Mouse (Mus musculus) kidney, adult 9 months (tissue): ENCODE measurements around the gene Cacna1f.
A peak's percentile ranks its signal among the peaks of the same experiment; 100 is the strongest.

Experiments used
- DNase-seq: peaks from one replicate; pipeline ENCODE4 v3.0.0; 2022

Cacna1f gene

DNA sequence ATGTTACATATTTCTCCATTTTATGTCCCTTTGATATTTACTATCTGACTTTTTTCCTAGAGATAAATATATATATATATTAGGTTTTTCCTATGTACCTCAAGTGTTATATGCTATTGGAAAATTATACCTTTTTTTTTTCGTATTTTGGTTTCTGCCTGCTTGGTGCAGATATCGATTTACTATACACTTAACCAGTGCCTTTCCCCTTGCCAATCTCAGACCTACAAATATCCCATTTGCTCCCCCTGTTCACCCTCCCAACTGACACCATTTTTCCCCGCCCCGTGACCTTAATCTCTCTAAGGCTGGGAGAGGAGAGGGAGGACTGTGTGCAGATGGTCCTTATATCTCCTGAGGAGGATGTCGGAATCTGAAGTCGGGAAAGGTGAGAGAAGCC lies at the start of gene Cacna1f:
Gene Cacna1f, plus strand, starts transcription at position 301 of the 400 bp plus-strand sequence.
- no peak for DNase-seq

DNA sequence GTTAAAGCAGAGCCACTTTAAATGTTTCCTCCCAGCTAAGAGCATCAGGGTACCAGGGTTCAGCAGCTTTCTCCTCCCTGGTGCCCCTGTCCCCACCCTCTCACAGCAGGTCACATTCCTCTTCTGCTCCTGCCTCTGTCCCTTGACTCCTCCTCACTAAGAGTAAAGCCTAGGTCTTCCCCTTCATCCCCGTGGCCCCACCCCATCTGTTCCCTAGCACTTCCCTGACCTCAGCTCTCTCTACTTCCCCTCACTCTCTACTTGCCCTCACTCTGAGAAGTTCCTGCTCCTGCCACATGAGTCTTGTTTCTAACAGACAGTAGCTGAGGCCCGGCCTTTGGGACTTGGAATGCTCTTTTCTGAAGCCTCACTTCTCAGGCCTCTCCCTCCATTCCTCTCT lies 43.8 kb upstream of the Cacna1f start:
- DNase-seq, result no peak

DNA sequence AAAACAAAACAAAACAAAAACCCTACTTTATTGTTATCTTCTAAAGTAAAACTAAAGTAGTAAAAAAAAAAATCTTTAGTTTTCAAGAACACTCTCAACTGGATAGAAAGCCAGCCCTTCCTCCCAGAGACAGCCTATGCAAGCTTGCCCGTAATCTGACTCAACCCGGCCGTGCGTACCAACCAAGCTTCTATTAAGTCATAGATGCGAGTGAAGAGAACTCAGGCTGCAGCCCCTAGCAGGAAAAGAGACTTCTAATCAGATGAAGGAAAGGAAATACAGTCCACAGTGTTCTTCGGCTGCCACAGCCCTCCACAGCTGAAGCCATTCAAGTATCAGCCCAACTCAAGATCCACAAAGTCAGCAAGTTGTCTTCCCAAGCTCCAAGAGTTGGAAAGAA lies 40.5 kb upstream of the Cacna1f start:
- no peak for DNase-seq

GRCm38 (mm10) chrX:7567491-7567890 lies 39.4 kb upstream of the Cacna1f start:
- no peak for DNase-seq

GRCm38 (mm10) chrX:7570481-7571175 lies 36.3 kb upstream of the Cacna1f start:
- no peak for DNase-seq

- no peak for DNase-seq
These were observed 35.2 kb upstream of the Cacna1f start for GRCm38 (mm10) chrX:7571565-7572136.

- no peak for DNase-seq
These were observed 34.4 kb upstream of the Cacna1f start for GRCm38 (mm10) chrX:7572466-7572865.

GRCm38 (mm10) chrX:7573176-7574086 lies 33.5 kb upstream of the Cacna1f start, which contains the start of gene Foxp3:
Gene Foxp3 (plus strand): TSS chrX:7573644.
- DNase-seq, result peak; percentile 14

GRCm38 (mm10) chrX:7574087-7574884 lies 32.6 kb upstream of the Cacna1f start, which contains the start of gene Ppp1r3f:
Gene Ppp1r3f (minus strand): TSS chrX:7574283.
- DNase-seq, result peak; percentile 96

DNA sequence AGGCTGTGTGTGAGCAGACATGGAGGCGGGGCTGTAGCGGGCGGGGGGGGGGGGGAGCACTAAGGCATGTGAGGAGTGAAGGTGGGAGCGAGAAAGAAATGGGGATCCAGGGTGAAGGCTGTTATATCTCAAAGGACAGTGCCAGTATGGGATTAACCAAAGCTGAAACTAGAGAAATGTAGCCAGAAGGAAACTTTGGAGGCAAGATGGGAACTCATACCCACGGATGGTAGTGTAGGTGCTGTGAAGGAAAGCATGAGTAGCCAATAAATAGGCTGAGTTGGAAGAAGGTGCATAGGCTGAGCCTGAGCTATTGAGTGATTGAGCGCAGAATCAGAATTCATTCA lies 32.0 kb upstream of the Cacna1f start:
- no peak for DNase-seq

GRCm38 (mm10) chrX:7581151-7581550 lies 25.7 kb upstream of the Cacna1f start:
- DNase-seq, result no peak

DNA sequence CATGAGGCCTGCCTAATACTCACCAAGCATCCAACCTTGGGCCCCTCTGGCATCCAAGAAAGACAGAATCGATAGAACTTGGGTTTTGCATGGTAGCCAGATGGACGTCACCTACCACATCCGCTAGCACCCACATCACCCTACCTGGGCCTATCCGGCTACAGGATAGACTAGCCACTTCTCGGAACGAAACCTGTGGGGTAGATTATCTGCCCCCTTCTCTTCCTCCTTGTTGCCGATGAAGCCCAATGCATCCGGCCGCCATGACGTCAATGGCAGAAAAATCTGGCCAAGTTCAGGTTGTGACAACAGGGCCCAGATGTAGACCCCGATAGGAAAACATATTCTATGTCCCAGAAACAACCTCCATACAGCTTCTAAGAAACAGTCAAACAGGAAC lies 23.0 kb upstream of the Cacna1f start:
- no peak for DNase-seq

- no peak for DNase-seq
These were observed 20.5 kb upstream of the Cacna1f start for GRCm38 (mm10) chrX:7586356-7586755.

DNA sequence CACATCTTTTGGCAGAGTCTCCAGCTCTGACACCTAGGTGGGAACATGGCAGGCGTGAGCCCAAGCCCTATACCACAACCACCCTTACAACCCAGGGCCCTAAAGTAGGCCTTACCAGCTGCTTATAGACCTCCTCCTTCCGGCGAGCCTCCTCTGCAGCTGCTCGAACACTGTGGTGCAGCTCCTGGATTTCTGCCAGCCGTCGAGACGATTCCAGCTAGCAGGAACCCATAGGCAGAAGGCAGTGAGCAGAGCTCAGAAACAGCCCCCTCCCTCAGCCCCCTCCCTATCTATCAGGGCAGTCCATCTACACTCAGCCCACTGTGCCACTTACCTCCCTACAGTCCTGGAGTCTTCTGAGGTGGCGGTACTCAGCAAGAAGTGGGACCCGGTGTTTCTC lies 11.5 kb upstream of the Cacna1f start:
- DNase-seq, result no peak

DNA sequence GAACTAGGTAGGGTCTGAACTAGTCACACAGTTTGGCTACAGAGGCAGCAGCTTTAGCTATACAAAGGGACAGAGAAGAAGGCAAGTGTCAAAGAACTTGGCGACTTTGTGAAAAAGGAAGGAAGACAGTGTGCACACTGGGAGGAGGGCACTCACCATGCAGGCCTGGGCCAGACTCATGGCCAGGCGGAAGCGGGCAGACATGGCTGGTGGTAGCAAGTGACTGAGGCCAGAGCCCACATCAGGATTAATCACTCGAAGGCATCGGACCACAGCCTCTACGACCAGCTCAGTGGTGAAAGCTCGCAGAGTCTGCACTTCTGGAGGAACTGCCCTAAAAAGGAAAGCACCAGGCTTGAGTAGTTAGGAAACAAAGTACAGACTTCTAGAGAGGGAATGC lies 2.9 kb upstream of the Cacna1f start:
- DNase-seq, result peak; percentile 4

DNA sequence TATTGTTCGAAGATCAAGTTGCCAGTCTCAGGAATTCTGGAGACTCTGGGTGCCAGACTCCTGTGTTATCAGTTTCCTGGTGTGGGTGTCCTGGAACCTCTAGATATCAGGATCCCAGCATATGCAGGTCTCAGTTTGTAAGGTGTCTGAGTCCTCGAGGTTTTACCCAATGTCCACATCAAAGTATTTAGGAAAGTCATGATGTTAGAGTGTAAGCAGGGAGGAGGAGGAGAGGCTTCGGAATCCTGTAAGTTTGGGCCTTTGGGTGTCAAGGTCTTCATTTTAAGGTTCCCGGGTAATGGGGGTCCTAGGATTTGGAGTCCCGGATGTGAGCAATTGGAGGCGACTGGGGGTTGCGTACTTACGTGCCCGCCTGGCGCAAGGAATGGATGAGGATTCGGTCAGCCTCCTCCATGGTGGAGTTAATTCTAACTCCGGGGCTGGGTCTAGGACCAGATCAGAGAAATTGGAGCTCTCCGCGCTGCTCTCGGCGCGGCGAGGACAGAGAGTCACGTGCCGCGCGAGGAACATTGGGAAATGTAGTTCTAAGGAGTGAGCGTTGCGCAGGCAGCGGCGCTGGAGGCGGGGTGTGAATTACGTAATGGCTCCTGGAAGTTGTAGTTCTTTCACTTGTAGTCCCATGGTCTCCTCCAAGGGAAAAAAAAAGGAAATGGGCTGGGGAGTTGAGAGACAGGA lies 1.9 kb upstream of the Cacna1f start, which contains the start of gene Ccdc22:
Gene Ccdc22, minus strand, starts transcription at position 639 of the 696 bp plus-strand sequence.
- DNase-seq, result peak; percentile 89

DNA sequence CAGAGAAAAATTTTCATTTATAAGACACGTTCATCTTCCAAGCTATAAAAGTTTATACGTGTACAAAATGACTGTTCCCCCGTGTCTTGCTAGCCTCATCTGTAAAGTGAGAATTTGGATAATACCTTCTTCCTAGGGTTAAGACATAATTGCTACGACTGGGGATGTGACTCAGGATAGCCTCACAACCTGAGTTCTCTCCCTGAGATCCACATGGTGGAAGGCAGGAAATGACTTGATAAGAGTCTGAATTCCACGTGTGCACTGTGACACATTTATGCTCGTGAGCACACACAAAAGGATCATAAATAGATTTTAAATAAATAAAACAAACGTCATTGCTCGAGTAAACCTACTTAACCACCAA lies 1.3 kb upstream of the Cacna1f start:
- DNase-seq, result no peak

- no peak for DNase-seq
These were observed 3.2 kb downstream of the Cacna1f start for GRCm38 (mm10) chrX:7610035-7610434.

DNA sequence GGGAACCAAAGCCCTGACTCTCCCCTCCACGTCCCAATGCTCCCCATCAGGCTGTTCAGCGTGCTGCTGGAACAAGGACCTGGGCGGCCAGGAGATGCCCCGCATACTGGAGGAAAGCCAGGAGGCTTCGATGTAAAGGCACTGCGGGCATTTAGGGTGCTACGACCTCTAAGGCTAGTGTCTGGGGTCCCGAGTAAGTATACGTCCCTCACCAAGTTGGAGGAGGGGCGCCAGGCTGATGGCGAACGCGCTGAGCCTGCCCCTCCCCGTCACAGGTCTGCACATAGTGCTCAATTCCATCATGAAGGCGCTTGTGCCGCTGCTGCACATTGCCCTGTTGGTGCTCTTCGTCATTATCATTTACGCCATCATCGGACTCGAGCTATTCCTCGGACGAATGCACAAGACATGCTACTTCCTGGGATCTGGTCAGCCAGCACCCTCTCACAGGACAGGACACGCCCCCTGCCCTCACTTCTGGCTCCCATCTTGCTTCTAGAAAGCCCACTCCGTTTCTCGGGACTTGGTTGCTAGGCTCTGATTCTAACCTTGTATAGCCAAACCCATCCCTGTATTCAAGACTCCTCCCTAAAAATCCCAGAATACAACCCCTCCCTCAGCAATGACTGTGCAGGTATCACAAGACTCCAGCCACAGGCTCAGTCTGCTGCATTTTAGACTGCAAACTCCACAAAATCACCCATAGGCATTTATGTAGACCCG lies 3.8 kb downstream of the Cacna1f start:
- DNase-seq, result no peak

- DNase-seq, result no peak
These were observed 11.1 kb downstream of the Cacna1f start for GRCm38 (mm10) chrX:7617889-7618551.

- DNase-seq, result no peak
These were observed 25.7 kb downstream of the Cacna1f start for GRCm38 (mm10) chrX:7632560-7632959.
